8 mouse cellular contexts compared by ENCODE assay signal in the genomic region with DNA sequence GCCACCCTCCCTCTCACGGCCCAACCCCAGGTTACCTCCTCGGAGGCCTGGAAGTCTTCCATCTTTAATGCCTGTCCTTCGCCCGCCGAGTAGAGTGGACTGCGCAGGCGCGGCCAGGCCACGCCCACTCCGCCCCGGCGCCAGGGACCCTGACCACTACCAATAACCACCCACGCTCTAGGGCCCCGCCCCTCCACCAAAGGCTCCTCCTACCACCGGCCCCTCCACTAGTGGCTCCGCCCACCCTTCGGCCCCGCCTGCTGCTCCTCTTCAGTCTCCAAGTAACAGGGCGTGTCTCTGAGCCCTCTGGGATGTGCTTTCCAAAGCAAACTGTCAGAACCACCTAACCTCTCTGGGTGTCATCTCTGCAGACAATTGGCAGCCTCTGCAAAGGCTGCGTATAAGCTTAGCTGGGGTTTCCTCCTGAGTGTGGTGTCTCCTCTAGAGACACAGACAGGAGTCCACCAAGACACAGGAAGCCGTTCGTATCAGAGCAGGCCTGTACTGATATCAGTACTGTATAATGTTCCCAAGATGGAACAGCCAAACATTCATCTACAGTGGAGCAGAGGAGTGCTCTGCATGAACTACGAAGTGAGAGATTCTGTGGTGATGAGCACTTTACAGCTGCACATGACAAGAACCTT. TPM values are rescaled to one million over a fixed set of nuclear protein-coding genes. Genes with fewer than 3 reads are reported as not detected.
DNase-seq lines count a peak whose midpoint lies in the region; ATAC-seq and TF ChIP-seq lines count a peak whose summit lies in the region.
"Not testable (repeated sequence)": the region's sequence is repeated elsewhere in the genome, so short reads cannot be mapped to it uniquely, and the experiment has no call there.

Gene Dynlt1a, minus strand, starts transcription at position 162 of the 647 bp plus-strand sequence.

- H3K4me2 ChIP-seq in forebrain, postnatal 0 days (ENCODE audit: low read depth): peak within 1 kb of the TSS; percentile 52
- H3K4me2 ChIP-seq in lung, embryonic 14.5 days: peak within 1 kb of the TSS; percentile 57

- peak within 1 kb of the TSS; percentile 54 for H3K4me3 ChIP-seq in cerebellum, adult 2 months (replicated peaks; ENCODE audit: insufficient read depth, low read depth, low read length)
- H3K4me3 ChIP-seq in forebrain, postnatal 0 days (ENCODE audit: low read depth, low read length): peak within 1 kb of the TSS; percentile 33
- peak within 1 kb of the TSS; percentile 39 for H3K4me3 ChIP-seq in lung, embryonic 14.5 days (ENCODE audit: low read depth, low read length)

- peak; percentile 52 for DNase-seq in MEL-GATA-1-ER (ENCODE audit: extremely low read depth, low read depth)
- peak; percentile 99 to 100 for DNase-seq in cerebellum, adult 2 months
- DNase-seq in forebrain, postnatal 0 days: peak; percentile 91
- peak; percentile 99 for DNase-seq in heart, postnatal 4 days
- DNase-seq in layer of hippocampus, adult 8-10 months (ENCODE audit: low spot score in 2 of 2): peak; percentile 87 to 92
- DNase-seq in lung, embryonic 14.5 days: peak; percentile 95
- peak; percentile 95 to 97 for DNase-seq in thymus, adult 18-20 months

- ATAC-seq in forebrain, postnatal 0 days: peak; percentile 66
- peak; percentile 89 for ATAC-seq in lung, embryonic 14.5 days (ENCODE audit: insufficient read depth)
- peak; percentile 89 for ATAC-seq in neutrophil, adult 5-6 weeks (ENCODE audit: extremely low read depth, insufficient number of reproducible peaks, low FRiP score, poor library complexity, severe bottlenecking)

- not testable (repeated sequence) for TF ChIP-seq POLR2A in cerebellum, adult 2 months (IDR thresholded peaks at IDR 0.05; ENCODE audit: borderline replicate concordance, insufficient read depth, low read length)

- not testable (repeated sequence) for TF ChIP-seq CTCF in cerebellum, adult 2 months (IDR thresholded peaks at IDR 0.05; ENCODE audit: borderline replicate concordance, insufficient read depth, low read depth, low read length); forebrain, postnatal 0 days (IDR thresholded peaks at IDR 0.05; ENCODE audit: low read depth); lung, embryonic 14.5 days (IDR thresholded peaks at IDR 0.05; ENCODE audit: low read depth)

- 3% methylated on average over 23 of the region's 23 CpGs for WGBS in cerebellum, adult 2 months
- 9% methylated on average over 22 of the region's 23 CpGs for WGBS in forebrain, postnatal 0 days
- 5% methylated on average over 23 of the region's 23 CpGs for WGBS in lung, embryonic 14.5 days

- not testable (repeated sequence) for H3K36me3 ChIP-seq in forebrain, postnatal 0 days (ENCODE audit: insufficient read depth); lung, embryonic 14.5 days (ENCODE audit: insufficient read depth)

- H3K4me1 ChIP-seq in cerebellum, adult 2 months (ENCODE audit: control insufficient read depth, insufficient read depth, low read length); forebrain, postnatal 0 days (ENCODE audit: insufficient read depth); lung, embryonic 14.5 days (ENCODE audit: insufficient read depth): not testable (repeated sequence)

- H3K27me3 ChIP-seq in cerebellum, adult 2 months (ENCODE audit: control insufficient read depth, insufficient read depth, low read length); forebrain, postnatal 0 days (ENCODE audit: insufficient read depth, low read length); lung, embryonic 14.5 days (ENCODE audit: insufficient read depth, low read length): not testable (repeated sequence)

- H3K27ac ChIP-seq in cerebellum, adult 2 months (ENCODE audit: insufficient read depth, low read length): peak within 1 kb of the TSS; percentile 61; the same call in 1 of the 2 replicates
- H3K27ac ChIP-seq in forebrain, postnatal 0 days (ENCODE audit: low read depth, low read length); lung, embryonic 14.5 days (ENCODE audit: low read depth): not testable (repeated sequence)

- H3K9ac ChIP-seq in forebrain, postnatal 0 days: peak within 1 kb of the TSS; percentile 45
- H3K9ac ChIP-seq in lung, embryonic 14.5 days: not testable (repeated sequence)

- not testable (repeated sequence) for H3K9me3 ChIP-seq in forebrain, postnatal 0 days (ENCODE audit: low read length); lung, embryonic 14.5 days (ENCODE audit: low read depth, low read length)

RNA-seq across cellular contexts. Expression of gene Dynlt1a, which starts in this region (rescaled TPM):
- 18.7 and 19.9 TPM in 2 replicates for polyA plus RNA-seq in cerebellum, adult 2 months (2012; rRNA removed)
- total RNA-seq in forebrain, postnatal 0 days (2014; rRNA removed): 27.3 and 29.4 TPM in 2 replicates
- polyA plus RNA-seq in forebrain, postnatal 0 days (2015; fragmentation: Nextera tagmentation; extraction: Ambion mirVana): 30.8 and 33.4 TPM in 2 replicates
- 1 to 10 TPM; 4.2 to 5.1 TPM for total RNA-seq in heart, postnatal 4 days (2021)
- total RNA-seq in layer of hippocampus, adult 8-10 months (2022): 10 to 100 TPM in 3 of 4 experiments, 1 to 10 TPM in 1; 9.4 to 11.9 (median 10.9) TPM
- 18.7 and 19.0 TPM in 2 replicates for polyA plus RNA-seq in lung, embryonic 14.5 days (2014; fragmentation: Nextera tagmentation; extraction: Ambion mirVana)
- total RNA-seq in neutrophil, adult 5-6 weeks (2017): 5.7 and 6.1 TPM in 2 replicates
